In genomic region chr6:34651298-34651697, GRCm38 (mm10) we compare ENCODE assay signal across 12 mouse cellular contexts. TPM values are rescaled to one million over a fixed set of nuclear protein-coding genes. Genes with fewer than 3 reads are reported as not detected.
"Had no signal": no experiment of that assay in that cellular context is flagged by ENCODE, and none has a peak within 500 bp of the region (broad histone marks: within the 10 kb centered on the region; RNA-seq: fewer than 3 reads in every experiment).

No protein-coding gene starts in this region.

- ATAC-seq: liver, embryonic 12.5 days; midbrain, embryonic 16.5 days had no signal

- H3K36me3 ChIP-seq: limb, embryonic 15.5 days; liver, embryonic 12.5 days; lung, embryonic 15.5 days; midbrain, embryonic 12.5 days; stomach, embryonic 15.5 days had no signal

- H3K9me3 ChIP-seq: limb, embryonic 15.5 days; liver, embryonic 12.5 days; lung, embryonic 15.5 days; midbrain, embryonic 12.5 days; stomach, embryonic 15.5 days had no signal

- H3K27ac ChIP-seq: left cerebral cortex, adult 2 months; limb, embryonic 15.5 days; liver, embryonic 12.5 days; lung, embryonic 15.5 days; midbrain, embryonic 12.5 days; stomach, embryonic 15.5 days had no signal

- H3K27me3 ChIP-seq: limb, embryonic 15.5 days; liver, embryonic 12.5 days; lung, embryonic 15.5 days; midbrain, embryonic 12.5 days; stomach, embryonic 15.5 days had no signal

- DNase-seq: kidney, adult 11 months; right cerebral cortex, postnatal 14 days; thymus, adult 2 months; thymus, postnatal 25 days had no signal

- H3K4me1 ChIP-seq: liver, embryonic 12.5 days; midbrain, embryonic 12.5 days had no signal

- H3K9ac ChIP-seq: limb, embryonic 15.5 days; liver, embryonic 12.5 days; lung, embryonic 15.5 days; midbrain, embryonic 12.5 days; stomach, embryonic 15.5 days had no signal

- H3K4me3 ChIP-seq: left cerebral cortex, adult 2 months; limb, embryonic 15.5 days; liver, embryonic 12.5 days; lung, embryonic 15.5 days; midbrain, embryonic 12.5 days; stomach, embryonic 15.5 days had no signal

- H3K4me2 ChIP-seq: limb, embryonic 15.5 days; liver, embryonic 12.5 days; lung, embryonic 15.5 days; midbrain, embryonic 12.5 days; stomach, embryonic 15.5 days had no signal

RNA-seq across cellular contexts. Expression of gene Cald1, which starts 53.0 kb away (rescaled TPM):
- total RNA-seq: megakaryocyte-erythroid progenitor cell, adult 5-6 weeks had no signal
